Comparison of ENCODE assay signal across 20 mouse cellular contexts in genomic region chr4:57633052-57633451, GRCm38 (mm10).
DNase-seq lines count a peak whose midpoint lies in the region; ATAC-seq and TF ChIP-seq lines count a peak whose summit lies in the region.
"Had no signal": no experiment of that assay in that cellular context is flagged by ENCODE, and none has a peak within 500 bp of the region (broad histone marks: within the 10 kb centered on the region; RNA-seq: fewer than 3 reads in every experiment).

No protein-coding gene starts in this region.

- H3K4me3 ChIP-seq in heart, embryonic 13.5 days = no peak overlapping the region
- no peak overlapping the region for H3K4me3 ChIP-seq in heart, adult 2 months
- no peak overlapping the region for H3K4me3 ChIP-seq in left cerebral cortex, adult 2 months
- H3K4me3 ChIP-seq: embryonic facial prominence, embryonic 10.5 days; forebrain, embryonic 13.5 days; hindbrain, embryonic 12.5 days had no signal

- no peaks in the 10 kb centered on the region for H3K27me3 ChIP-seq in heart, embryonic 13.5 days (replicated peaks)
- H3K27me3 ChIP-seq in heart, adult 2 months (ENCODE audit: control insufficient read depth, insufficient read depth, low read length) = no peaks in the 10 kb centered on the region
- H3K27me3 ChIP-seq: CH12.LX; forebrain, embryonic 13.5 days; hindbrain, embryonic 12.5 days; Patski had no signal

- peaks cover 92% of the 10 kb centered on the region for H3K4me1 ChIP-seq in heart, embryonic 13.5 days
- peaks cover 8% of the 10 kb centered on the region for H3K4me1 ChIP-seq in heart, adult 2 months (ENCODE audit: control insufficient read depth, insufficient read depth, low read length)
- H3K4me1 ChIP-seq: forebrain, embryonic 13.5 days had no signal

- peak overlapping the region; percentile 6 for H3K9ac ChIP-seq in heart, embryonic 13.5 days
- H3K9ac ChIP-seq in heart, adult 2 months (ENCODE audit: low read depth, low read length) = no peak overlapping the region
- H3K9ac ChIP-seq: forebrain, embryonic 13.5 days; forebrain, postnatal 0 days; hindbrain, embryonic 12.5 days had no signal

- peak; percentile 68 for DNase-seq in heart, adult 11 months
- DNase-seq in heart, postnatal 36 days = no peak
- DNase-seq in heart, adult 2 months = no peak
- peak in 1 of 2 experiments; percentile 25 for DNase-seq in left cerebral cortex, adult 2 months (ENCODE audit: extremely low spot score in 1 of 2, low spot score in 2 of 2)
- no peak for DNase-seq in left cerebral cortex, adult 8-10 months (ENCODE audit: low spot score in 2 of 2)
- peak; percentile 42 for DNase-seq in telencephalon, adult 2 months (ENCODE audit: low read depth, low spot score)
- DNase-seq: cerebellum, adult 2 months; cerebellum, postnatal 10 days; forebrain, postnatal 0 days; gastrocnemius, postnatal 14 days; kidney, adult 18-20 months had no signal

- TF ChIP-seq EP300 in heart, adult 2 months (IDR thresholded peaks at IDR 0.05; ENCODE audit: insufficient read depth, low read depth, low read length) = no peak

- ATAC-seq in heart, embryonic 13.5 days (ENCODE audit: extremely low read depth, insufficient number of reproducible peaks, low FRiP score, low TSS enrichment) = no peak
- ATAC-seq: activated CD4-positive, CD25-positive, alpha-beta regulatory T cell, adult 4 months; forebrain, embryonic 13.5 days; forebrain, postnatal 0 days; hindbrain, embryonic 16.5 days; inflammation-experienced regulatory T-cells, adult 6 months; Patski had no signal

- intact Hi-C loops in heart, postnatal 36 days (cut with DNase I) = no loop called here
- intact Hi-C loops in heart, adult 2 months (cut with DNase I) = no loop called here
- intact Hi-C loops in left cerebral cortex, adult 2 months (cut with DNase I) = no loop called here

- TF ChIP-seq CTCF in heart, adult 2 months (IDR thresholded peaks at IDR 0.05) = no peak
- no peak for TF ChIP-seq CTCF in left cerebral cortex, adult 2 months (IDR thresholded peaks at IDR 0.05)

- H3K9me3 ChIP-seq in heart, embryonic 13.5 days = no peaks in the 10 kb centered on the region
- H3K9me3 ChIP-seq: embryonic facial prominence, embryonic 10.5 days; forebrain, embryonic 13.5 days; hindbrain, embryonic 12.5 days had no signal

- no peak for TF ChIP-seq POLR2A in heart, adult 2 months (IDR thresholded peaks at IDR 0.05; ENCODE audit: insufficient read depth, low read depth, low read length)

- H3K36me3 ChIP-seq in heart, embryonic 13.5 days = no peaks in the 10 kb centered on the region
- H3K36me3 ChIP-seq in heart, adult 2 months (ENCODE audit: control insufficient read depth, insufficient read depth, low read length) = no peaks in the 10 kb centered on the region
- H3K36me3 ChIP-seq: embryonic facial prominence, embryonic 10.5 days; hindbrain, embryonic 12.5 days had no signal

- H3K79me2 ChIP-seq in heart, adult 2 months (replicated peaks; ENCODE audit: control insufficient read depth, insufficient read depth, low read length) = peaks cover 3% of the 10 kb centered on the region; the same call in 1 of the 2 replicates

- no peak overlapping the region for H3K4me2 ChIP-seq in heart, embryonic 13.5 days
- H3K4me2 ChIP-seq: forebrain, embryonic 13.5 days; hindbrain, embryonic 12.5 days had no signal

- 83% methylated on average over 7 of the region's 7 CpGs for WGBS in heart, embryonic 13.5 days
- WGBS in heart, adult 2 months = 93% methylated on average over 7 of the region's 7 CpGs

- H3K27ac ChIP-seq in heart, embryonic 13.5 days (replicated peaks) = peak overlapping the region; percentile 65
- no peak overlapping the region; the same call in 1 of the 2 replicates for H3K27ac ChIP-seq in heart, adult 2 months
- H3K27ac ChIP-seq in left cerebral cortex, adult 2 months = peak overlapping the region; percentile 60
- H3K27ac ChIP-seq: embryonic facial prominence, embryonic 10.5 days; forebrain, embryonic 13.5 days; hindbrain, embryonic 12.5 days had no signal

Comparison
In these comparisons a context has a peak if more than half of its experiments do, and no peak if none do; other contexts are left out.
1. DNase-seq: peak in heart, adult 11 months (single experiment) and telencephalon, adult 2 months (single experiment); none in heart, postnatal 36 days (0 of 2), heart, adult 2 months (0 of 2) and left cerebral cortex, adult 8-10 months (0 of 2).